Mouse (Mus musculus): ENCODE data around the gene Krtap28-10.

Krtap28-10 gene

DNA sequence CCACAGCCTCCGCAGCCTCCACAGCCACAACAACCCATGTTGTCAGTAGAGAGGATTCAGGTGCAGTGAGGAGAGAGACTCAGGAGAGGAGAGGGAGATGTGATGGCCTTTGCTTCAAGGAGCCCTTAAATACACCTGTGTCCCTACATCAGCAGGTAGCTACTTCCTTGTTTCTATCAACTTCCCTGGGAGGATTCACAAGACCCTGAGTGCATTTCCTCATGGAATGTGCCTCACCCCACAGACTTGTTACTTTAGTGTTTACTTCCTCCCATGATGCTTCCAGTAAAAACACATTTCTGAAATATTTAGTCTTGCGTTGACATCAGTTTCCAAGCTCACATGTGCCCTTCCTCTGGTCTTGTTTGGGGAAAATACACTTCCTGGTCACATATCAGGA is at the start of gene Krtap28-10:
TSS of gene Krtap28-10 (minus strand) at position 101 of the 400 bp plus-strand sequence.
- DNase-seq (ENCODE audit: extremely low spot score), result no peak

DNA sequence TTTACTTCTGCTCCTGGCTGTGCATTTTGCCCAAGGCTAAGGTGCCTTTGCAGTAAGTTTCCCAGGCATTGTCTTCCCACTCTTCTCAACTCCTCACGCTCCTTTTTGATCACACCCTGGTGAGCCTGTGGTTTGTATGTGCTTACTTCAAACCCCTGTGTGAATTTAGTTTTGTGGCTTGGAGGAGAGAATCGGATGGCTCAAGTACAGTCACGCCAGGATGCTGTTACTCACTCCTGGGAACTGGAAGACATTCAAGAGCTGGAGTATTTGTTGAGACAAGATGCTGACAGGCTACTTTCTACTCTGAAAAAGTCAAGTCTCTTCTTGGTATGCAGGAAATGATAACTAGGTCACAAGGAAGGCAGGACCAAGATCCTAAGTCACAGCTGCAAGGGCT is 49.0 kb upstream of the Krtap28-10 start:
- DNase-seq (ENCODE audit: extremely low spot score), result no peak

DNA sequence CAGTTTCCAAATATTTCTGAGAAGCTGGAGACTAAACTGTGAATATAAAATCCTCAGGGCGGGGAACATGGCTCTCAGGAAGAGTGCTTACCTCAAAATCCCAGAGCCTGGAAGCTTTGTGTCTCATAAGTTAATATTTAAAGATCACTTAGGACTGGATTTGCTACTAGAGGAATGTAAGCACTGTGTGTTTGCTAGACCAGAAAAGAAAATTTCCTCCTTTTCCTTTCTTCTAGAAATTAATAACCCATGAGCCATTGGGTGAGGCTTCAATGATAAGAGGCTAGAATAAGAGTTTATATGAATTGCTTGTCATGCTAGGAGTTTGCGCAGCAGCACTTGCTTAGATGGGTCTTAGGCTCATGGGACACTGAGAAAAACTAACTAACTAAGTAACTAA is 42.5 kb upstream of the Krtap28-10 start:
- DNase-seq (ENCODE audit: extremely low spot score), result no peak

DNA sequence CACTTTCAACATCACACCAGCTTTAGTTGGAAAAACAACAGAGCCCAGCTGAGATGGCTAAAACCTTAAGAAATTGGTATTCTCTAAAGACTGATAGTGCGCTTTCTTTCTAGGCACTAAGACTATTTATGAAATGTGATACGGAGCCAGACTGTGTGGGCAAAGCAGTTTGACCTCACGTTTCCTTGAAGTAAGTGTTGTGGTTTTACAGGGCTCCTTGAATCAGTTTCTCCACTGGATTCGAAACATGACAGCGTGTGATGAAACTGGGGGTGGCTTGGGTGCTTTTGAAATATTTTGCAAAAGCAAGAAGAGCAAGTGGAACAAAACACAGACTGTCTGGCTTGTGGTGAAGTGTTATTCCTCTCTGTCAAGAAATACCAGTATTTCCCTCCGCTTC is 34.7 kb upstream of the Krtap28-10 start:
- no peak for DNase-seq (ENCODE audit: extremely low spot score)

GRCm38 (mm10) chr1:83076190-83076917 is 34.1 kb upstream of the Krtap28-10 start:
- peak; percentile 74 for DNase-seq (ENCODE audit: extremely low spot score)

DNA sequence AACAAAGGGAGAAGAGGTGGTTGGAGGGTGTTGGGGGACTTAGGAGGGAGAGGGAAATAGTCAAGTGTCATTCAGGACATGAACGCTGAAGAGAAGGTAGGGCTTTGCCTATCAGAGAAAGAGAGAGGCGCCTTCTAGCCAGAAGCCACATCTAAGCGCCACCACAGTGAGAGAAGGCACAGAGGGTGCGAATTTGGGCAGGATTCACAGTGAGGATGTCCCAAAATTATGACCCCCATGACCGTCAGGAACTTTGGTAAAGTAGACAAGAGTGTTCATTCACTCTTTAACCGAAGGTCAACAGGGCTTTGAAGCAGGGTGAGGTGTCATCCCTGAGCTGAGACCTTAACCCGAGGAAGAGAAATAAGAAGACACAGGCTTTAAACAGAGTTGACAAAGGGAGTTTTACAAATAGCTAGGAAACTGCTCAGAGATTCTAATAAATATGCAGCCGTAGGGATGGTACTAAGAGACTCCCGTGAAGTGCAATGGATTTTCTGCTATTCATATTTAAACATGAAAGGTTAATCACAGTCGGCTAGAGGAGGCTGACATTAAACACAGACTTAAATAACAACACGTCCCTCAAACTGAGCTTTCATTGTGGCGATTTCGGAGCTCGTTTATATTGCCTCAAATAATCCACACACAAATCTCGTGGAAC is 33.4 kb upstream of the Krtap28-10 start:
- no peak for DNase-seq (ENCODE audit: extremely low spot score)

DNA sequence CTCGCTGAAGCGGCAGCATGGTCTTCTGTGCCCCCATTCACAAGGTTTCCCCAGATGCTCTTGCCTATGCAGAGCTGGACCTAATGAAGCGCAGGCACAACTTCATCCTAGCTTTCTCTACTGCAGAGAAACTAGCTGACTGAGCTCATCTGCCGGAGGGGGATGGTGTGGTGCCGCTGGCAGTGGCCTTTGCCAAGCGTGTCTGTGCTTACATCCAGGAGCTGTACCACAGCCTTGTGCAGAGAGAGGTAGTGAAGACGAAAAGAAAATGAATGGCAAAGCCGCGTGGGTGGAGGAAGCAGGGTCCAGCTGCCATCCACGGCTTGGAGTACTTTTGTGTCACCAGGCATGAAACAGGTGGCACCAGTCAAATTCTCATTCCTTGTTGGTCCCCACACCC is 24.9 kb upstream of the Krtap28-10 start:
- DNase-seq (ENCODE audit: extremely low spot score), result no peak

GRCm38 (mm10) chr1:83066577-83066976 is 24.3 kb upstream of the Krtap28-10 start:
- DNase-seq (ENCODE audit: extremely low spot score), result no peak

- DNase-seq (ENCODE audit: extremely low spot score), result peak; percentile 42
These were observed 22.6 kb upstream of the Krtap28-10 start for GRCm38 (mm10) chr1:83064851-83065250.

DNA sequence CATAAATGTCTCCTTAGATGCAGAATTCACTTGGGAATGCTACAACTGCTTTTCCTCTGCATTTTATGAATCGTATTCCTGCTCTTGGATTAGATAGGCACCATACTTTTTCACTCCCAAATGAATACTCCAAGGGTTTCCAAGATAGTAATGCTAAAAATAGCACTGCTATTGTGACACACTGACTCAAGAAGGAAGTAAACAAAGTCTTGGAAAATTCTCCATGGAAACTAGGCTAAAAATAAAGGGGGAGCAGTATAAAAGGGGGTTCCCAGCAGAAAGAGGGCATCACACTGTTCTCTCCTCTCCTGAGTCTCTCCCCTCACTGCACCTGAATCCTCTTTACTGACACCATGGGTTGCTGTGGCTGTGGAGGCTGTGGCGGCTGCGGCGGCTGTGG is 18.4 kb upstream of the Krtap28-10 start, which contains the start of gene Krtap28-13:
TSS of gene Krtap28-13 (plus strand) at position 288 of the 400 bp plus-strand sequence.
- no peak for DNase-seq (ENCODE audit: extremely low spot score)

DNA sequence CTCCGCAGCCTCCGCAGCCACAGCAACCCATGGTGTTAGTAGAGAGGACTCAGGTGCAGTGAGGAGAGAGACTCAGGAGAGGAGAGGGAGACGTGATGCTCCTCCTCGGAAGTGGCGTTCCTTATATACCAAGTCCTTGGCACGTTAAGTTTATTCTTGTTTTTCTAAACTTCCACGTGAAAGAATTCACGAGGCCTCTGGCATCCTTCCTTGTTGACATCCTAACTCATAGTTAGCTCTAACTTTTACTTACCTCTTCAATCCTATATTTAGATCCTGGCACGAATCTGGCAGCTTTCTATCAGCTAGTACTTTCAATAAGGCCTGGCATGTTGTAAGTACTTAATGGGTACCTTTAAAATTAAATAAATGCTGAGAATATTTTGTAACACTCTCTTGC is 17.0 kb upstream of the Krtap28-10 start, which contains the start of gene A030005K14Rik:
TSS of gene A030005K14Rik (minus strand) at position 101 of the 400 bp plus-strand sequence.
- DNase-seq (ENCODE audit: extremely low spot score), result no peak

DNA sequence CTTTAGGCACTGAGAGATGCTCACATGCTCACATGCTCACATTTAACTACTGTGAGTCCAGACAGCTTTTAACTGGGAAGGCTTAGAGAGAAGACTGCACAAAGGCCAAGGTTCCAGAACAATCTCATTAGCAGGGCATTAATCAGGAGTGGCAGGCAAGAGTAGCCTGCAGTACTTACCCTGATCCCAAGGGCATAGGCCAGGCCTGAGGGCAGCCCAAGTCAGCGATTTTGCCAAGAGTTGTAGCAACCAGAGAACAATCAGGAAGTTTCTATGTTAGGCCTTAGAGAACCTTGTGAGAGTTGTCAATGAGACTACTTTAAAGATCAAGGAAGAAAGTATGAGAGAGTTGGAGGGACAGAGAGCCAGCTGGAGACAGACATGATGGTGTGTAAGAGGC is 16.2 kb upstream of the Krtap28-10 start:
- no peak for DNase-seq (ENCODE audit: extremely low spot score)

GRCm38 (mm10) chr1:83044882-83045427 is 2.7 kb upstream of the Krtap28-10 start, which contains the start of gene Gm47969:
Gene Gm47969, plus strand, starts transcription at chr1:83044932.
- DNase-seq (ENCODE audit: extremely low spot score), result no peak

- DNase-seq (ENCODE audit: extremely low spot score), result no peak
These were observed 3.2 kb downstream of the Krtap28-10 start for GRCm38 (mm10) chr1:83039080-83039479.

DNA sequence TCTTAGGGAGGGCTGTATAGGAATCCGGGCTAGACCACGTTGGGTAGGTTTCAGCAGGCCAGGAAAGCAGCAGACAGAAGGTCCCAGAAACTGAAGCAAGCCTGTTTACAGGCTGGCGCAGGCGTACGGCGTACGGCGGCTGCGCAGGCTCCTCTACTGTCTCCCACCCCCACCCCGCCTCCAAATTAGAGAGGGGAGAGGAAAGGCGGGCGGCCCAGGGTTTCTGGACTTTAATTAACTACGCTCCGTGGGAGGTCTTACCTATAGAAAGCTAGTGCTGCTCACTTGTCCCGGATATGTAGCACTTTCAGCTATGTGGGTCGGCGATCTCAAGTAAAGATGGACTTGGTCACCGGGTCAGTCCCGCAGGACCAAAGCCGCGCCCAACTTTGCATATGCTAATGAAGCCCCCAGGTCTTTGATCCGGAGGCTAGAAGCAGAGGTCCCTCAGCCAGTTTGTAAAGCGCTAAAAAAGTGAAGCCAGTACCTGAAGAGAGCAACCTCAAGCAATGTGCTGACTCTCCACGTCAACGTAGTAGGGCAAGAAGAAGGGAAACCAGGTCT is 4.1 kb downstream of the Krtap28-10 start, which contains the start of gene Slc19a3:
TSS of gene Slc19a3 (minus strand) at position 340 of the 564 bp plus-strand sequence.
- DNase-seq (ENCODE audit: extremely low spot score), result peak; percentile 57

- DNase-seq (ENCODE audit: extremely low spot score), result no peak
These were observed 5.2 kb downstream of the Krtap28-10 start for GRCm38 (mm10) chr1:83036892-83037667.

GRCm38 (mm10) chr1:83034509-83034908 is 7.8 kb downstream of the Krtap28-10 start:
- DNase-seq (ENCODE audit: extremely low spot score), result no peak

DNA sequence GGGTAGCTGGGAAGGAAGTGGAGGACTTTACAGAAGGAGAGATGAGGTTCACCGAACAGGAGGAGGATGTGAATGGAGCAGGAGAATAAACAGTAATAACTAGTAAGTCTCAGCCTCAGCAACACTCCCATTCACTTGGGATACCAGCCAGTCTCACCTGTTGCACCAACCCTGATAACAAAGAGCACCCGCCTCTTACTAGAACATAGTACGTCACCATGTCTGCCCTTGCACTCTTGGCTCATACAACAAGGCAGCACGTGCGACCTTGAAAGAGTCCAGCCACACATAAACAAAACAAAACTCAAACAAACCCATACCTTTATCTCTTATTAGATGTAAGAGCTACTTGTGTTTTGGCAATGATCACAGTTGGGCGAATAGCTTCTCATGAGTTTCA is 9.8 kb downstream of the Krtap28-10 start:
- DNase-seq (ENCODE audit: extremely low spot score), result no peak

GRCm38 (mm10) chr1:83031950-83032349 is 10.3 kb downstream of the Krtap28-10 start:
- DNase-seq (ENCODE audit: extremely low spot score), result no peak

- no peak for DNase-seq (ENCODE audit: extremely low spot score)
These were observed 25.7 kb downstream of the Krtap28-10 start for GRCm38 (mm10) chr1:83016556-83016955.

GRCm38 (mm10) chr1:83015329-83015879 is 26.9 kb downstream of the Krtap28-10 start:
- no peak for DNase-seq (ENCODE audit: extremely low spot score)
